In the genomic region with DNA sequence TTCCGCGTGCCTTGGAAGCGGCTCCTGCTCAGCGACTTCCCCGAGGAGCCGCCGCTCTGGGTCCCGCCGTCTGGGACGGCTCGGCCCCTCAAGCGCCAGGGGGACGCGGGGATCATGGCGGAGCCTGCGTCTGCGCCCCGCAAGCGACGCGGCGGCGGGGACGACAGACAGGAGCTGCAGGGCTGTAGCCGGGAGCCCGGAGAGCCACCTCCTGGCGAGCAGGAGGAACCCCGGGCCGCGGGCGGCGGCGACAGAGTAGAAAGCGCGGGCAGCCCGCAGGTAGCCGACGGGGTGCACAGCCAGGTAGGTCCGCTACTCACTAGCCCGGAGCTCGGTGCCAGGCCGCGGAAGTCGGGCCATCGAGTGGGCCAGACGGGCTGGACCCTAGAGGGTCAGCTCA, we compare ENCODE assay signal across 9 mouse cellular contexts. TPM values are rescaled to one million over a fixed set of nuclear protein-coding genes. Genes with fewer than 3 reads are reported as not detected.
DNase-seq lines count a peak whose midpoint lies in the region; ATAC-seq and TF ChIP-seq lines count a peak whose summit lies in the region.
"Not testable (repeated sequence)": the region's sequence is repeated elsewhere in the genome, so short reads cannot be mapped to it uniquely, and the experiment has no call there.
"Had no signal": no experiment of that assay in that cellular context is flagged by ENCODE, and none has a peak within 500 bp of the region (broad histone marks: within the 10 kb centered on the region; RNA-seq: fewer than 3 reads in every experiment).

No protein-coding gene starts in this region.

- not testable (repeated sequence) for ATAC-seq in forebrain, embryonic 12.5 days (ENCODE audit: low FRiP score)
- peak; percentile 61 for ATAC-seq in heart, postnatal 0 days (ENCODE audit: insufficient read depth, low read depth)
- peak; percentile 73 for ATAC-seq in neural tube, embryonic 12.5 days (ENCODE audit: low FRiP score, low read depth)
- ATAC-seq in stomach, embryonic 16.5 days (ENCODE audit: insufficient read depth, low FRiP score), result peak; percentile 44

- WGBS in forebrain, embryonic 12.5 days, result 0% methylated on average over 44 of the region's 46 CpGs
- under 1% methylated on average over 35 of the region's 46 CpGs for WGBS in heart, postnatal 0 days
- under 1% methylated on average over 46 of the region's 46 CpGs for WGBS in neural tube, embryonic 12.5 days
- WGBS in stomach, embryonic 16.5 days, result under 1% methylated on average over 37 of the region's 46 CpGs

- DNase-seq in CD4-positive helper T cell, adult 2 months (ENCODE audit: low read depth, low spot score), result peak; percentile 74
- peak; percentile 44 for DNase-seq in brain, embryonic 14.5 days (ENCODE audit: low read depth)
- not testable (repeated sequence) for DNase-seq in heart, postnatal 0 days (ENCODE audit: low spot score)
- DNase-seq in kidney, postnatal 4 days, result peak; percentile 71 to 83
- DNase-seq in lung, adult 18-20 months, result peak; percentile 54 to 62

- H3K27ac ChIP-seq in forebrain, embryonic 12.5 days, result peak overlapping the region; percentile 95
- peak overlapping the region; percentile 97 for H3K27ac ChIP-seq in heart, postnatal 0 days (ENCODE audit: low read depth)
- not testable (repeated sequence) for H3K27ac ChIP-seq in neural tube, embryonic 12.5 days
- peak overlapping the region; percentile 99 for H3K27ac ChIP-seq in stomach, embryonic 16.5 days (ENCODE audit: low read length)

- peak overlapping the region; percentile 67 for H3K4me2 ChIP-seq in forebrain, embryonic 12.5 days
- H3K4me2 ChIP-seq in heart, postnatal 0 days (ENCODE audit: low read depth, low read length), result peak overlapping the region; percentile 81
- peak overlapping the region; percentile 90 for H3K4me2 ChIP-seq in neural tube, embryonic 12.5 days (replicated peaks)
- peak overlapping the region; percentile 57 for H3K4me2 ChIP-seq in stomach, embryonic 16.5 days (ENCODE audit: low read depth, low read length)

- not testable (repeated sequence) for TF ChIP-seq POLR2A in brain, embryonic 14.5 days (IDR thresholded peaks at IDR 0.05; ENCODE audit: borderline replicate concordance, extremely low read depth, insufficient read depth, insufficient read length, poor library complexity, severe bottlenecking)

- H3K4me1 ChIP-seq in forebrain, embryonic 12.5 days, result peaks cover 22% of the 10 kb centered on the region
- H3K4me1 ChIP-seq in heart, postnatal 0 days (ENCODE audit: control insufficient read depth, insufficient read depth), result not testable (repeated sequence)
- peaks cover 16% of the 10 kb centered on the region for H3K4me1 ChIP-seq in neural tube, embryonic 12.5 days
- H3K4me1 ChIP-seq in stomach, embryonic 16.5 days (ENCODE audit: control insufficient read depth, insufficient read depth, low read length), result peaks cover 12% of the 10 kb centered on the region

- not testable (repeated sequence) for H3K27me3 ChIP-seq in forebrain, embryonic 12.5 days; heart, postnatal 0 days (ENCODE audit: control insufficient read depth, insufficient read depth, low read length); neural tube, embryonic 12.5 days (replicated peaks); stomach, embryonic 16.5 days (ENCODE audit: control insufficient read depth, insufficient read depth, low read length)

- peak overlapping the region; percentile 75 for H3K4me3 ChIP-seq in forebrain, embryonic 12.5 days (replicated peaks)
- H3K4me3 ChIP-seq in heart, postnatal 0 days (ENCODE audit: low read depth, low read length), result peak overlapping the region; percentile 76
- peak overlapping the region; percentile 94 for H3K4me3 ChIP-seq in neural tube, embryonic 12.5 days
- peak overlapping the region; percentile 95 for H3K4me3 ChIP-seq in stomach, embryonic 16.5 days (replicated peaks; ENCODE audit: low read length)

- not testable (repeated sequence) for H3K9me3 ChIP-seq in forebrain, embryonic 12.5 days; heart, postnatal 0 days (replicated peaks; ENCODE audit: control insufficient read depth, low read length); neural tube, embryonic 12.5 days; stomach, embryonic 16.5 days (replicated peaks; ENCODE audit: control insufficient read depth, low read length)

- not testable (repeated sequence) for TF ChIP-seq CTCF in brain, embryonic 14.5 days (IDR thresholded peaks at IDR 0.05; ENCODE audit: borderline replicate concordance, extremely low read depth, insufficient read depth, insufficient read length)
- TF ChIP-seq CTCF in heart, postnatal 0 days (IDR thresholded peaks at IDR 0.05; ENCODE audit: low read depth), result peak; percentile 15; the same call in 1 of the 2 replicates

- TF ChIP-seq EP300 in heart, postnatal 0 days (IDR thresholded peaks at IDR 0.05; ENCODE audit: low read depth), result not testable (repeated sequence)

- not testable (repeated sequence) for H3K36me3 ChIP-seq in forebrain, embryonic 12.5 days (replicated peaks); heart, postnatal 0 days (replicated peaks; ENCODE audit: control insufficient read depth, insufficient read depth, low read length); neural tube, embryonic 12.5 days; stomach, embryonic 16.5 days (ENCODE audit: control insufficient read depth, insufficient read depth, low read length)

- H3K9ac ChIP-seq in forebrain, embryonic 12.5 days, result peak overlapping the region; percentile 89
- peak overlapping the region; percentile 76 for H3K9ac ChIP-seq in heart, postnatal 0 days (replicated peaks; ENCODE audit: low read depth, low read length)
- peak overlapping the region; percentile 89 for H3K9ac ChIP-seq in neural tube, embryonic 12.5 days
- H3K9ac ChIP-seq in stomach, embryonic 16.5 days (ENCODE audit: low read length), result peak overlapping the region; percentile 88

RNA-seq across cellular contexts. Expression of a gene that starts 0.4 kb away (rescaled TPM):
- 45.1 and 63.5 TPM in 2 replicates for polyA plus RNA-seq in brain, embryonic 14.5 days (2012; rRNA removed)
- polyA plus RNA-seq in forebrain, embryonic 12.5 days (2016; fragmentation: Nextera tagmentation; extraction: Ambion mirVana), result 84.1 and 88.7 TPM in 2 replicates
- total RNA-seq in heart, postnatal 0 days (2014; rRNA removed; ENCODE audit: low replicate concordance), result 16.9 and 33.9 TPM in 2 replicates
- polyA plus RNA-seq in heart, postnatal 0 days (2015; fragmentation: Nextera tagmentation; extraction: Ambion mirVana), result 14.6 and 18.8 TPM in 2 replicates
- 80.8 and 81.0 TPM in 2 replicates for polyA plus RNA-seq in neural tube, embryonic 12.5 days (2016; fragmentation: Nextera tagmentation; extraction: Ambion mirVana)
- 16.4 and 17.8 TPM in 2 replicates for polyA plus RNA-seq in stomach, embryonic 16.5 days (2015; fragmentation: Nextera tagmentation; extraction: Ambion mirVana)

RNA-seq across cellular contexts. Expression of a gene that starts 36.4 kb away (rescaled TPM):
- polyA plus RNA-seq in brain, embryonic 14.5 days (2012; rRNA removed), result 0.20 and 0.27 TPM in 2 replicates
- polyA plus RNA-seq in forebrain, embryonic 12.5 days (2016; fragmentation: Nextera tagmentation; extraction: Ambion mirVana), result 0.15 and 0.18 TPM in 2 replicates
- 1.4 TPM in 1 of 2 replicates, not detected in the other for total RNA-seq in heart, postnatal 0 days (2014; rRNA removed; ENCODE audit: low replicate concordance)
- polyA plus RNA-seq in heart, postnatal 0 days (2015; fragmentation: Nextera tagmentation; extraction: Ambion mirVana), result 0.15 and 0.20 TPM in 2 replicates
- 0.27 and 0.36 TPM in 2 replicates for polyA plus RNA-seq in neural tube, embryonic 12.5 days (2016; fragmentation: Nextera tagmentation; extraction: Ambion mirVana)
- 0.12 and 0.21 TPM in 2 replicates for polyA plus RNA-seq in stomach, embryonic 16.5 days (2015; fragmentation: Nextera tagmentation; extraction: Ambion mirVana)
- total RNA-seq: neutrophil, adult 5-6 weeks had no signal

RNA-seq across cellular contexts. Expression of a gene that starts 42.8 kb away (rescaled TPM):
- polyA plus RNA-seq in brain, embryonic 14.5 days (2012; rRNA removed), result 10.0 and 10.1 TPM in 2 replicates
- 24.7 and 27.9 TPM in 2 replicates for polyA plus RNA-seq in forebrain, embryonic 12.5 days (2016; fragmentation: Nextera tagmentation; extraction: Ambion mirVana)
- total RNA-seq in heart, postnatal 0 days (2014; rRNA removed; ENCODE audit: low replicate concordance), result 15.3 and 24.6 TPM in 2 replicates
- 28.6 and 30.9 TPM in 2 replicates for polyA plus RNA-seq in heart, postnatal 0 days (2015; fragmentation: Nextera tagmentation; extraction: Ambion mirVana)
- 23.8 and 24.0 TPM in 2 replicates for polyA plus RNA-seq in neural tube, embryonic 12.5 days (2016; fragmentation: Nextera tagmentation; extraction: Ambion mirVana)
- polyA plus RNA-seq in stomach, embryonic 16.5 days (2015; fragmentation: Nextera tagmentation; extraction: Ambion mirVana), result 15.4 and 16.6 TPM in 2 replicates
